Mouse (Mus musculus): Measurements from ENCODE around the gene Card6.

DNA sequence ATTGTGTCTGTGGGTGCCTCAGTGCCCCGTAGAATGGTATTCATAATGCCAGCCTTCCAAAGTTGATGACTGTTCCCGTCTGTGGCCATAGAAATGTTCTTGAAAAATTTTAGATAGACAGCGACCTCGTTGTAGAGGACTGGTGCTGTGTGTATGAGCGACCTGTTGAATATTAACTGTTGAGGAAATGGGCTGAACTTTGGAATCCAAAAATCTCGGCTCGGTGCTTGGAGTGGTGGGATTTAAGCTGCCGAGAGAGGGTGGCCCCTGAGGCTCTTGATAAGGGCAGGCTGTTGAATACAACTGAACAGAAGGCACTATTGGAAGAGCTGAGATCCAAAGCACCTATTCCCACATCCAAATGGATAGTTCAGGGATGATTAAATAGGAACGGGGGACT lies 46.3 kb upstream of the Card6 start:
- no peak for TF ChIP-seq POLR2A (IDR thresholded peaks at IDR 0.05; ENCODE audit: low read depth, low read length)
- no peak for TF ChIP-seq CTCF (conservative IDR thresholded peaks at IDR 0.05; ENCODE audit: insufficient read depth, insufficient read length, low read depth, low read length)

Measured in kidney, adult 2 months (tissue).